Comparison of ENCODE assay signal across 11 mouse cellular contexts in the genomic region with DNA sequence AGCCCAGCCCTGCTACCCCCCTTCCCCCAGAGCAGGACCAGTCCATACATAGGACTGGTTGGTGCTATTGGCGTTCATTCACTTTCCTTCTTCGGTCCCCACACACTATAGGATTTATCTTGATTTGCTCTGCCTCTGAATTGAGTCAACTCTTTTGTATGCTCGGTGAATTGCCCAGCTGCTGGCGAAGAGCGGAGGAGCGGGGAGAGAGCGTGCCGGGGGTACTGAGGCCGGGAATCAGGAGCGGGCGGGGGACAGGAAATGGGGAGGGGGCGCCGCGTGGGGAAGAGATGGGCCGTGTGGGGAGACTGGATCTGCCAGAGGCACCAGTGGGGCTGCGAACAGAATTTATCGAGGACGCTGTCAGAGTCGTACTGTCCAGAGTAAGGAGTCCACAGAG. TPM values are rescaled to one million over a fixed set of nuclear protein-coding genes. Genes with fewer than 3 reads are reported as not detected.
DNase-seq lines count a peak whose midpoint lies in the region; ATAC-seq and TF ChIP-seq lines count a peak whose summit lies in the region.
"Had no signal": no experiment of that assay in that cellular context is flagged by ENCODE, and none has a peak within 500 bp of the region (broad histone marks: within the 10 kb centered on the region; RNA-seq: fewer than 3 reads in every experiment).

No protein-coding gene starts in this region.

- no peak for TF ChIP-seq CTCF in E14TG2a.4 (conservative IDR thresholded peaks at IDR 0.05; ENCODE audit: low read length)
- TF ChIP-seq CTCF in forebrain, postnatal 0 days (IDR thresholded peaks at IDR 0.05; ENCODE audit: low read depth), result no peak

- 4% methylated on average over 19 of the region's 19 CpGs for WGBS in heart, embryonic 11.5 days (ENCODE audit: insufficient replicate concordance)
- WGBS in forebrain, postnatal 0 days, result 5% methylated on average over 18 of the region's 19 CpGs
- WGBS in midbrain, embryonic 11.5 days, result 1% methylated on average over 19 of the region's 19 CpGs

- no peaks in the 10 kb centered on the region for H3K36me3 ChIP-seq in heart, embryonic 11.5 days (ENCODE audit: control insufficient read depth, insufficient read depth, low read length)
- no peaks in the 10 kb centered on the region for H3K36me3 ChIP-seq in E14TG2a.4 (ENCODE audit: insufficient read depth, low read length)
- H3K36me3 ChIP-seq in forebrain, postnatal 0 days (ENCODE audit: insufficient read depth), result no peaks in the 10 kb centered on the region
- H3K36me3 ChIP-seq in midbrain, embryonic 11.5 days (ENCODE audit: control insufficient read depth, insufficient read depth, low read length), result no peaks in the 10 kb centered on the region

- H3K4me1 ChIP-seq in heart, embryonic 11.5 days (ENCODE audit: control insufficient read depth, insufficient read depth, low read length), result peaks cover 29% of the 10 kb centered on the region
- peaks cover 59% of the 10 kb centered on the region for H3K4me1 ChIP-seq in E14TG2a.4 (replicated peaks; ENCODE audit: low read depth, low read length)
- peaks cover 8% of the 10 kb centered on the region for H3K4me1 ChIP-seq in forebrain, postnatal 0 days (ENCODE audit: insufficient read depth)
- peaks cover 47% of the 10 kb centered on the region for H3K4me1 ChIP-seq in midbrain, embryonic 11.5 days (ENCODE audit: control insufficient read depth, insufficient read depth, low read length)

- no peak for DNase-seq in heart, postnatal 4 days
- DNase-seq in forebrain, postnatal 0 days, result peak; percentile 46
- peak; percentile 92 for DNase-seq in midbrain, embryonic 11.5 days (ENCODE audit: low spot score, missing footprints)
- no peak for DNase-seq in left cerebral cortex, adult 11 months (ENCODE audit: low spot score)
- DNase-seq in left cerebral cortex, postnatal 10 days (ENCODE audit: extremely low spot score in 1 of 2, low spot score in 2 of 2), result no peak
- no peak for DNase-seq in ovary, adult 18-20 months (ENCODE audit: low spot score)
- DNase-seq: B cell, adult 2 months; gastrocnemius, postnatal 36 days; thymus, postnatal 14 days had no signal

- peak overlapping the region; percentile 51 for H3K4me3 ChIP-seq in heart, embryonic 11.5 days (ENCODE audit: low read depth, low read length)
- H3K4me3 ChIP-seq in E14TG2a.4 (replicated peaks; ENCODE audit: low read length), result peak overlapping the region; percentile 57; the same call in 1 of the 2 replicates
- peak overlapping the region; percentile 42; the same call in 1 of the 2 replicates for H3K4me3 ChIP-seq in forebrain, postnatal 0 days (ENCODE audit: low read depth, low read length)
- peak overlapping the region; percentile 55 for H3K4me3 ChIP-seq in midbrain, embryonic 11.5 days (ENCODE audit: low read depth, low read length)

- H3K27me3 ChIP-seq in heart, embryonic 11.5 days (ENCODE audit: control insufficient read depth, insufficient read depth, low read length), result peaks cover 99% of the 10 kb centered on the region
- peaks cover 96% of the 10 kb centered on the region for H3K27me3 ChIP-seq in E14TG2a.4 (ENCODE audit: insufficient read depth, low read length)
- peaks cover 49% of the 10 kb centered on the region for H3K27me3 ChIP-seq in forebrain, postnatal 0 days (ENCODE audit: insufficient read depth, low read length)
- peaks cover 83% of the 10 kb centered on the region for H3K27me3 ChIP-seq in midbrain, embryonic 11.5 days (ENCODE audit: control insufficient read depth, insufficient read depth, low read length)

- no peak overlapping the region for H3K27ac ChIP-seq in heart, embryonic 11.5 days (ENCODE audit: low read depth, low read length)
- H3K27ac ChIP-seq in forebrain, postnatal 0 days (ENCODE audit: low read depth, low read length), result peak overlapping the region; percentile 35; the same call in 1 of the 2 replicates
- no peak overlapping the region; the same call in 1 of the 2 replicates for H3K27ac ChIP-seq in midbrain, embryonic 11.5 days (ENCODE audit: low read depth, low read length)

- intact Hi-C loops in left cerebral cortex, postnatal 10 days (cut with DNase I), result loop anchor here (5.0 kb wide), 1 partner anchor 226 kb away; no protein-coding TSS in a partner anchor

- H3K4me2 ChIP-seq in heart, embryonic 11.5 days, result peak overlapping the region; percentile 91
- peak overlapping the region; percentile 81 for H3K4me2 ChIP-seq in forebrain, postnatal 0 days (ENCODE audit: low read depth)
- peak overlapping the region; percentile 96 for H3K4me2 ChIP-seq in midbrain, embryonic 11.5 days

- no peaks in the 10 kb centered on the region for H3K9me3 ChIP-seq in heart, embryonic 11.5 days (replicated peaks; ENCODE audit: control insufficient read depth, low read length)
- H3K9me3 ChIP-seq in E14TG2a.4 (ENCODE audit: low read length), result no peaks in the 10 kb centered on the region
- H3K9me3 ChIP-seq in forebrain, postnatal 0 days (ENCODE audit: low read length), result no peaks in the 10 kb centered on the region
- no peaks in the 10 kb centered on the region for H3K9me3 ChIP-seq in midbrain, embryonic 11.5 days (ENCODE audit: control insufficient read depth, low read length)

- no peak for ATAC-seq in heart, embryonic 11.5 days (replicated peaks; ENCODE audit: insufficient number of reproducible peaks, low FRiP score, low TSS enrichment)
- ATAC-seq in forebrain, postnatal 0 days, result 0 out of 2 replicates have a peak, but pooled peaks have one; percentile 4
- ATAC-seq in midbrain, embryonic 11.5 days (ENCODE audit: low FRiP score), result peak; percentile 10; the same call in 1 of the 2 replicates

- H3K9ac ChIP-seq in heart, embryonic 11.5 days (ENCODE audit: low read depth, low read length), result no peak overlapping the region
- H3K9ac ChIP-seq in forebrain, postnatal 0 days, result no peak overlapping the region
- peak overlapping the region; percentile 59; the same call in 1 of the 2 replicates for H3K9ac ChIP-seq in midbrain, embryonic 11.5 days (ENCODE audit: low read length)

RNA-seq across cellular contexts. Expression of a gene that starts 3.8 kb away (rescaled TPM):
- polyA plus RNA-seq in heart, embryonic 11.5 days (2014; fragmentation: Nextera tagmentation; extraction: Ambion mirVana), result 0.13 TPM in 1 of 2 replicates, not detected in the other
- under 1 TPM; 0.65 to 0.81 TPM for total RNA-seq in heart, postnatal 4 days (2021)
- total RNA-seq in forebrain, postnatal 0 days (2014; rRNA removed), result 17.2 and 28.9 TPM in 2 replicates
- polyA plus RNA-seq in forebrain, postnatal 0 days (2015; fragmentation: Nextera tagmentation; extraction: Ambion mirVana), result 3.4 and 4.1 TPM in 2 replicates
- 0.77 and 1.0 TPM in 2 replicates for polyA plus RNA-seq in midbrain, embryonic 11.5 days (2014; fragmentation: Nextera tagmentation; extraction: Ambion mirVana)
- 10 to 100 TPM; 40.4 to 48.8 TPM for total RNA-seq in left cerebral cortex, postnatal 10 days (2021)
- total RNA-seq: gastrocnemius, postnatal 36 days had no signal

Comparison
In these comparisons a context has a peak if more than half of its experiments do, and no peak if none do; other contexts are left out.
1. DNase-seq: peak in forebrain, postnatal 0 days (single experiment) and midbrain, embryonic 11.5 days (single experiment); none in heart, postnatal 4 days (single experiment), left cerebral cortex, adult 11 months (single experiment), left cerebral cortex, postnatal 10 days (0 of 2) and ovary, adult 18-20 months (single experiment).
2. RNA of a gene that starts 3.8 kb away (total RNA-seq): 40.4 to 48.8 TPM in left cerebral cortex, postnatal 10 days and 17.2 to 28.9 TPM in forebrain, postnatal 0 days; 0.65 to 0.81 TPM in heart, postnatal 4 days; every median in the first group is over 10 times any median in the second.
3. Peak in every context shown above with its lines, with median percentiles within 50 percentile points of each other: H3K4me2 ChIP-seq and H3K4me3 ChIP-seq.